Mouse (Mus musculus): Measurements from ENCODE around the gene Ptgfrn.

DNA sequence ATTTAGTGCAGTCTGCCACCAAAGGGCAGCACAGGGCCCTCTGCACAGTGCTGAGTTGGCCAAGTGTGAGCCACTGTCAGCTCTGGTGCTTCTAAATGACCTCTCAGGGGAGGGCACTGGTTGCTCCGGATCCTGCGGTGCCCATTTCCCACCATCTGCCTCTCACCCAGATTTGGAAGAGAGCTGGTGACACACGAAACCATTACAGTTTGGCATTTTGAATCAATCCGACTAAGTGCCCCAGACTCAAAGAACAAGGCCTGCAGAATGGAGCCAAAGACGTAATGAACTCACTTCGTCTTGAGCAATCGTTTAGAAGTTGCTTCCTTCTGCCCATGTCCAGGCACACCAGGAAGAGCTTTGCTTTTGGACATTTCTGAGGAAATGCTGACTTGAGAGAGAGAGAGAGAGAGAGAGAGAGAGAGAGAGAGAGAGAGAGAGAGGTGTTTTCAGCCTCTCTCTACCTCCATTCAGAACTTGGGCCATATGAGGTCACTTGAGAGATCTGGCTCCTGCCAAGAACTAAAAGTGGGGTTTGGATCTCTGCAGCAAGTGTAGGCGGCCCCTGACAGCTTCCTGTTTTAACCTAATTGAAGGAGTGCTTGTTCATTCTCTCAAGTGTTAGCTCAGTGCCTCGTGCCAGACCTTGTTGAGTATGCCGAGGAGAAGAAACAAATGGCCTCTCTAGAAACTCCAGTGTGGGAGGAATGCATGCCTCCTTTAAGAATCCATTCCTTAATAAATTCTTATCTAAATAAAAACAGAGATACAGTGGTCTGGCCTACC lies 112.1 kb downstream of the Ptgfrn start:
- TF ChIP-seq CTCF (conservative IDR thresholded peaks at IDR 0.05; ENCODE audit: low read length) (no peak), POU5F1 (IDR thresholded peaks at IDR 0.05; ENCODE audit: borderline replicate concordance, low read length) (no peak), NANOG (IDR thresholded peaks at IDR 0.05; ENCODE audit: borderline replicate concordance, low read length) (no peak)

All from E14TG2a.4 (cell line).